In the genomic region with DNA sequence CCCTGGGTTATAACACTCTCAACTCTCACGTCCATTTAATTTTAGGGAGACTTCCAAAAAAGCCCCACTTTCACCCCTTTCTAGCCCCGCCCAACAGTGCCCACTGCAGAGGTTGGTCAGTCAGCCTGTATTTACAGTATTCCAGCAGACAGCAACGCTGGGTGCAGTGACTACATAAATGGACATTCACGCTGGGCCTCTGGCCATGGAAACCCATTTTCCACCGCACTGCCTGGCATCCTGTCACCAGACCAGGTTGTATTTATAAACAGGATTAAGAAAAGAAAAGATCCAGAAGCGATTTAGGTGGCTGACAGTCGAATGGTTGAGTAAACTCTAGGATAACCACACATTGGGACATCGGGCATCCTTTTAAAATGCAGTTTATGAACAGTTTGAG, we compare ENCODE assay signal across 15 mouse cellular contexts.
"Had no signal": no experiment of that assay in that cellular context is flagged by ENCODE, and none has a peak within 500 bp of the region (broad histone marks: within the 10 kb centered on the region; RNA-seq: fewer than 3 reads in every experiment).

No protein-coding gene starts in this region.

- ATAC-seq: forebrain, embryonic 13.5 days; forebrain, embryonic 14.5 days; forebrain, embryonic 15.5 days; forebrain, embryonic 16.5 days; forebrain, postnatal 0 days had no signal

- DNase-seq: cerebellum, adult 9-11 months; embryo, embryonic 11 days; forebrain, postnatal 0 days; gastrocnemius, adult 2 months; gastrocnemius, postnatal 10 days; gastrocnemius, postnatal 14 days; gastrocnemius, postnatal 25 days; gastrocnemius, postnatal 36 days; heart, adult 11 months; heart, adult 18-20 months; heart, adult 2 months had no signal
